Mouse (Mus musculus): ENCODE measurements around the gene Ncam1. TPM values are rescaled to one million over a fixed set of nuclear protein-coding genes. Genes with fewer than 3 reads are reported as not detected.

The Ncam1 gene
- polyA plus RNA-seq, 1 experiment, result 0.31 TPM

- Histone ChIP-seq H3K9me3 (0 out of 2 replicates have a peak, but pooled peaks cover 3% of the 10 kb centered on the region), H3K36me3 (replicated peaks; ENCODE audit: low read length) (no peaks in the 10 kb centered on the region), H3K4me1 (no peaks in the 10 kb centered on the region), H3K27me3 (replicated peaks) (no peaks in the 10 kb centered on the region), H3K4me3 (replicated peaks) (no peak overlapping the region)
- no peak for TF ChIP-seq FLI1 (IDR thresholded peaks at IDR 0.05; ENCODE audit: low read length)
- TF ChIP-seq GATA1 (IDR thresholded peaks at IDR 0.05; ENCODE audit: borderline replicate concordance, low read length), result no peak
Measured at GRCm38 (mm10) chr9:49691344-49691743, 107.4 kb downstream of the Ncam1 start.

DNA sequence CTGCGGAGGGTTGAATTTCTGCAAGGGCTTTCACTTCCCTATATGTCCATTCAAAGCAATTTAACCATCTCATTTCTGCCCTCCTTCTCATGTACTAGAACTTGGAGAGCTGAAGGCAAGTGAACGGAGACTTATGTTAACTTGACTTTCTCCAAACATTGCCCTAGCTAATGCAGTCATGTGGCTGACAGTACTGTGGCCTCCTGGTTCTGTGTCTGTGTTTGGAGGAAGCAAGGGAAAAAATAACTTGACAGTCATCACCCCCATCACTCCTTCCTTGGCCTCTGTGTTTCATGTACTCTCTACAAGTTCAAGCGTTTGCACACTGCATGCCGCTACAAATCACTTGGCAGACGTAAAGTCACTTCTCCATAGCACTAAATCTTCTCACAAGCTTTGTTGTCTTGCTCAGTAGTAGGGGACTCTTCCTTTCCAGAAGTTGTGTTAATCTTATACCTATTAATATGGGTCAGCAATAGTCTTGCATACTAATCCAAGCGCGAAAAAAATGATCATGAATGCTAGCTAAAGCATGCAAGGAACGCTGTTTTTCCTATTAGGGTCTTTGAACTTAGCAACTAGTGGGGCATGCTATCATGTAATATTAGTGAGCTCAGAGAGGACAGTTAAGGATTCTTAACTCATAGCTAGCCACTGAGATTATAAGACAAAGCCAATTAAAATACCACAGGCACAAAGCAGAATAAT, 115.0 kb downstream of the Ncam1 start:
- Histone ChIP-seq H3K36me3 (replicated peaks; ENCODE audit: low read length) (no peaks in the 10 kb centered on the region), H3K27me3 (replicated peaks) (no peaks in the 10 kb centered on the region), H3K4me1 (no peaks in the 10 kb centered on the region), H3K9me3 (0 out of 2 replicates have a peak, but pooled peaks cover 8% of the 10 kb centered on the region), H3K4me3 (replicated peaks) (no peak overlapping the region)
- TF ChIP-seq FLI1 (IDR thresholded peaks at IDR 0.05; ENCODE audit: low read length) (no peak), GATA1 (IDR thresholded peaks at IDR 0.05; ENCODE audit: borderline replicate concordance, low read length) (no peak)

DNA sequence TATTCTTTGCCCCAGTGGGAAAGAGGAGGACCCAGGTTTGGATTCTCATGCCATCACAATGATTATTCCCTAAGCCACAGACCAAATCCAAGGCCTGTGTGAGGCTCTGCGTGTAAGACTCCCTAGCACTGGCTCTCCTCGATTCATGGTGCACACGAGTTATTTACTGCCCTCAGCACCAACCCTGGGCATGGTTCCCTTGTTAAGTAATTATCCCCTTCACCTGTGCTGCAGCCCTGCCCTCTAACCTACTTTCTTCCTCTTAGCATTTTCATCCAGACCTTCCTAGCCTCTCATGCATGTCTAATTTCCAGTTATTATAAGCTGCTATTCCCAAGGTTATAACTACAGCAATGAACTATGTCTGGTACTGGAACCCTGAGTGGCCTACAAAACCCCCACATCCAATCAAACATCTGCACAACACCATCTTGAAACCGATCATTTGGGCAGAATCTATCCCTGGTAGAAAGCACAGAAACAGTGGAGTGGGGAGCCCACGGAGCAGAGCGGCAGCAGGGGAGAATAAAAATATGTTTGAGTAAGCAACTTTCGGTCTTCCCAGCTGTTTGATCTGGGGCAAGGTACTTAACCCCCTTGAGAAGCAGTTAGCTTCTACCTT, 116.8 kb downstream of the Ncam1 start:
- Histone ChIP-seq H3K36me3 (replicated peaks; ENCODE audit: low read length) (no peaks in the 10 kb centered on the region), H3K9me3 (0 out of 2 replicates have a peak, but pooled peaks cover 5% of the 10 kb centered on the region), H3K4me3 (replicated peaks) (no peak overlapping the region), H3K4me1 (no peaks in the 10 kb centered on the region), H3K27me3 (replicated peaks) (no peaks in the 10 kb centered on the region)
- TF ChIP-seq GATA1 (IDR thresholded peaks at IDR 0.05; ENCODE audit: borderline replicate concordance, low read length), result no peak
- TF ChIP-seq FLI1 (IDR thresholded peaks at IDR 0.05; ENCODE audit: low read length), result no peak

DNA sequence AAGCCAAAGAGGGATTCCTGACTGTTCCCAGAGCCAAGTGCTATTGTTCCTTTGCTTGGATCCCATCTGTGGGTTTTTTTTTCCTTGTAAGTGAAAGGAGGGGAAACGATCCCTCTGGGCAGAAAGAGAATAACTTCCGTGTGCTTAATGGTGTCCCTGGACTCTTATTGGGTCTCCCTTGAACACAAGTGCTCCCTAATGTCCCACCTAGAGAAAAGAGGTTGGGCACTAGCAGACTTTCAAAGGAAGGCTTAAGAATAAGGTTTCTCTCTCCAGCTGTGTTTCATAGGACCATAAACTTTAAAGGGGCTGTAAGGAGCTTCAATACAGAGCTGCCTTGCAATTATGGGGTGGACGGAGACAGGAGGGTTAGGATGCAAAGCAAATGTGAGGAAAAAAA, 119.5 kb downstream of the Ncam1 start:
- TF ChIP-seq FLI1 (IDR thresholded peaks at IDR 0.05; ENCODE audit: low read length) (no peak), GATA1 (IDR thresholded peaks at IDR 0.05; ENCODE audit: borderline replicate concordance, low read length) (no peak)
- peaks cover 7% of the 10 kb centered on the region; the same call in 1 of the 2 replicates for H3K9me3 ChIP-seq
- H3K27me3 ChIP-seq (replicated peaks), result no peaks in the 10 kb centered on the region
- no peak overlapping the region for H3K4me3 ChIP-seq (replicated peaks)
- no peaks in the 10 kb centered on the region for H3K36me3 ChIP-seq (replicated peaks; ENCODE audit: low read length)
- H3K4me1 ChIP-seq, result no peaks in the 10 kb centered on the region

DNA sequence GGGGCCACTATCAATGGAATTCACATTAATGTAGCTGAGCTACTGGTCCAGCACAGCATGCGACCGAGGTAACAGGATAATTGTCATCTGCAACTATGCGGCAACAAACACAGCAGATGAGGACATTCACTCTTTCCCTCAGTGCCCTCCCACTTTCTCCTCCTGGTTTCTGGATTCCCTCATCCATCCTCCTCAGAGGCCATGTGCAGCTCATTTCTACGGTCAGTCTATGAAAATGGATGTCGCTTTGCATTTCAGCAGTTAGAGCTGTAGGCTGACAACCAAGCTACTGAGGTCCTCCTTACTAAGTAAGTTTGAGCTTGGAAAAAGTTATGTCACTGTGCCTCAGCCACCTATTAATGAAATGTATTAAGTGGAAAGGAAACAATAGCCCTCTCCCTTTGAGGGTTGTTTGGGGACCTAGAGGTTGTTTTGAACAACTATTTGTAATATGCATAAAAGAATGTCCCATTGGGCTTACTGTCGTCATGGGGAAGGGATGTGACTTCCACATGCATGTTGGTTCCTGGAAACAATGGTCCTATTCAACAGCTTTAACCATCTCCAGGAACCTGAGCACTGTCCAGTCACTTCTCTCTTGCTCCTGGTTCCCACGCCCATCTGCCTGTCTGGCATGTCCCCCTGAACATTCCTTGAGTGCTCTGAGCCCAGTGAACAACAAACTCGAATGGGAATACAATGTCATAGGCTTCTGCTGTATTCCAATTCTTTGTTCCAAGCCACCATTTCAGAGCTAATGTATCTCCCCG, 122.8 kb downstream of the Ncam1 start:
- Histone ChIP-seq H3K36me3 (replicated peaks; ENCODE audit: low read length) (no peaks in the 10 kb centered on the region), H3K27me3 (replicated peaks) (no peaks in the 10 kb centered on the region), H3K4me1 (no peaks in the 10 kb centered on the region), H3K4me3 (replicated peaks) (peak overlapping the region; percentile 10), H3K9me3 (peaks cover 7% of the 10 kb centered on the region; the same call in 1 of the 2 replicates)
- no peak for TF ChIP-seq GATA1 (IDR thresholded peaks at IDR 0.05; ENCODE audit: borderline replicate concordance, low read length)
- no peak for TF ChIP-seq FLI1 (IDR thresholded peaks at IDR 0.05; ENCODE audit: low read length)

- no peak overlapping the region for H3K4me3 ChIP-seq (replicated peaks)
- no peaks in the 10 kb centered on the region for H3K27me3 ChIP-seq (replicated peaks)
- H3K4me1 ChIP-seq, result no peaks in the 10 kb centered on the region
- no peaks in the 10 kb centered on the region for H3K36me3 ChIP-seq (replicated peaks; ENCODE audit: low read length)
- peaks cover 10% of the 10 kb centered on the region; the same call in 1 of the 2 replicates for H3K9me3 ChIP-seq
- TF ChIP-seq GATA1 (IDR thresholded peaks at IDR 0.05; ENCODE audit: borderline replicate concordance, low read length), result no peak
- no peak for TF ChIP-seq FLI1 (IDR thresholded peaks at IDR 0.05; ENCODE audit: low read length)
Measured at GRCm38 (mm10) chr9:49672646-49673199, 126.0 kb downstream of the Ncam1 start.

DNA sequence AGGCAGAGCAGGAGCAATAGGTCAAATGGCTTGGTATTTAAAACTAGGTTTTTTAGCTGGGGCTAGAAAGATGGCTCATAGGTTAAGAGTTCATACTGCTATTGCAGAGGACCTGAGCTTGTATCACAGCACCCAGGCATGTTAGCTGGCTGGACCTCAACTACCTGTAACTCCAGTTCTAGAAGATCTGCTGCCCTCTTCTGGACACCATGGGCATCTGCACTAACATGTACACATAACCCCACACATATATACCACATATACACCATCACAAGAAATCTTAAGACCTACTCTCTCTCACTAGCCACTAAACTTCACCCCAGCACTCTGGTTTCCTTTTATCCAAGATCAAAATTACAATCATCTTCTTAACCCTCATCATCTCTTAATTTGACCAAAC, 131.7 kb downstream of the Ncam1 start:
- TF ChIP-seq GATA1 (IDR thresholded peaks at IDR 0.05; ENCODE audit: borderline replicate concordance, low read length), result no peak
- TF ChIP-seq FLI1 (IDR thresholded peaks at IDR 0.05; ENCODE audit: low read length), result no peak
- H3K4me3 ChIP-seq (replicated peaks), result no peak overlapping the region
- peaks cover 19% of the 10 kb centered on the region for H3K9me3 ChIP-seq
- no peaks in the 10 kb centered on the region for H3K4me1 ChIP-seq
- no peaks in the 10 kb centered on the region for H3K27me3 ChIP-seq (replicated peaks)
- no peaks in the 10 kb centered on the region for H3K36me3 ChIP-seq (replicated peaks; ENCODE audit: low read length)

- TF ChIP-seq GATA1 (IDR thresholded peaks at IDR 0.05; ENCODE audit: borderline replicate concordance, low read length) (no peak), FLI1 (IDR thresholded peaks at IDR 0.05; ENCODE audit: low read length) (no peak)
- H3K9me3 ChIP-seq, result peaks cover 23% of the 10 kb centered on the region
- H3K4me1 ChIP-seq, result no peaks in the 10 kb centered on the region
- H3K4me3 ChIP-seq (replicated peaks), result no peak overlapping the region
- no peaks in the 10 kb centered on the region for H3K36me3 ChIP-seq (replicated peaks; ENCODE audit: low read length)
- no peaks in the 10 kb centered on the region for H3K27me3 ChIP-seq (replicated peaks)
Measured at GRCm38 (mm10) chr9:49665361-49665760, 133.4 kb downstream of the Ncam1 start.

GRCm38 (mm10) chr9:49663927-49664320, 134.8 kb downstream of the Ncam1 start:
- H3K4me1 ChIP-seq, result no peaks in the 10 kb centered on the region
- peaks cover 24% of the 10 kb centered on the region for H3K9me3 ChIP-seq
- H3K27me3 ChIP-seq (replicated peaks), result no peaks in the 10 kb centered on the region
- H3K36me3 ChIP-seq (replicated peaks; ENCODE audit: low read length), result no peaks in the 10 kb centered on the region
- H3K4me3 ChIP-seq (replicated peaks), result no peak overlapping the region
- TF ChIP-seq FLI1 (IDR thresholded peaks at IDR 0.05; ENCODE audit: low read length) (no peak), GATA1 (IDR thresholded peaks at IDR 0.05; ENCODE audit: borderline replicate concordance, low read length) (no peak)

Data from megakaryocyte, embryonic 14.5 days (primary cell).